Mouse (Mus musculus) heart, embryonic 11.5 days (tissue): Measurements from ENCODE around the gene Mettl18. TPM values are rescaled to one million over a fixed set of nuclear protein-coding genes. Genes with fewer than 3 reads are reported as not detected.
"Not testable (repeated sequence)": the region's sequence is repeated elsewhere in the genome, so short reads cannot be mapped to it uniquely, and the experiment has no call there.

Experiments used
- ATAC-seq: fragments of 200-750 bp; cut with Nextera tagmentation; replicated peaks from 2 replicates; pipeline ENCODE4 v1.8.0; 2017; ENCODE audit warnings: moderate library complexity; ENCODE audit not compliant: insufficient number of reproducible peaks, low FRiP score, low TSS enrichment
- H3K27ac ChIP-seq: fragments of 300-500 bp; sonication (generic); 2 replicates; pipeline ENCODE4 v1.5.1; 2014; ENCODE audit warnings: mild to moderate bottlenecking, low read depth, low read length
- H3K27me3 ChIP-seq: fragments of 300-500 bp; sonication (generic); 2 replicates; pipeline ENCODE4 v1.6.1; 2014; ENCODE audit warnings: mild to moderate bottlenecking, low read length, mixed read lengths; ENCODE audit not compliant: control insufficient read depth, insufficient read depth
- H3K36me3 ChIP-seq: fragments of 300-500 bp; sonication (generic); 2 replicates; pipeline ENCODE4 v1.6.1; 2014; ENCODE audit warnings: mild to moderate bottlenecking, low read length, moderate library complexity, mixed read lengths; ENCODE audit not compliant: control insufficient read depth, insufficient read depth
- H3K4me1 ChIP-seq: fragments of 300-500 bp; sonication (generic); 2 replicates; pipeline ENCODE4 v1.6.1; 2014; ENCODE audit warnings: low read length; ENCODE audit not compliant: control insufficient read depth, insufficient read depth
- H3K4me2 ChIP-seq: fragments of 300-500 bp; sonication (generic); 2 replicates; pipeline ENCODE4 v1.6.1; 2014; ENCODE audit warnings: mild to moderate bottlenecking, moderate library complexity
- H3K4me3 ChIP-seq: fragments of 300-500 bp; sonication (generic); 2 replicates; pipeline ENCODE4 v1.5.1; 2014; ENCODE audit warnings: low read depth, low read length
- H3K9ac ChIP-seq: fragments of 300-500 bp; sonication (generic); 2 replicates; pipeline ENCODE4 v1.6.1; 2014; ENCODE audit warnings: mild to moderate bottlenecking, low read depth, low read length, moderate library complexity
- H3K9me3 ChIP-seq: fragments of 300-500 bp; sonication (generic); replicated peaks from 2 replicates; pipeline ENCODE4 v1.6.1; 2016; ENCODE audit warnings: low read length; ENCODE audit not compliant: control insufficient read depth
- WGBS: fragments of 180-500 bp; shearing (Covaris S2); extraction: QIAGEN DNeasy Blood & Tissue Kit; methylation state at CpG from one replicate; pipeline ENCODE4 v1.1.7; 2014; ENCODE audit not compliant: insufficient replicate concordance; 5-methylcytosine and 5-hydroxymethylcytosine counted together
- polyA plus RNA-seq: library from polyadenylated mRNA; unstranded; fragments of >200 nt; fragmentation: Nextera tagmentation; extraction: Ambion mirVana; gene quantifications from 2 replicates; pipeline ENCODE4 v1.2.1, GENCODE M21; 2014

Gene Mettl18
- polyA plus RNA-seq, 1 experiment from 2014 or later = 8.3 TPM

- peaks cover 3% of the 10 kb centered on the region; the same call in 1 of the 2 replicates for H3K4me1 ChIP-seq
- H3K27ac ChIP-seq = peak overlapping the region; percentile 79; the same call in 1 of the 2 replicates
- peak overlapping the region; percentile 85 for H3K9ac ChIP-seq
- WGBS = 2% methylated on average over 38 of the region's 38 CpGs
- no peaks in the 10 kb centered on the region for H3K36me3 ChIP-seq
- H3K4me2 ChIP-seq = peak overlapping the region; percentile 83
- H3K4me3 ChIP-seq = peak overlapping the region; percentile 88
- H3K9me3 ChIP-seq = no peaks in the 10 kb centered on the region
- H3K27me3 ChIP-seq = no peaks in the 10 kb centered on the region
- ATAC-seq = peak; percentile 70
These were observed 442 bp upstream of the Mettl18 start for GRCm38 (mm10) chr1:163994173-163994720.

GRCm38 (mm10) chr1:163995609-163995913 is 872 bp downstream of the Mettl18 start:
- 84% methylated on average over 1 of the region's 2 CpGs for WGBS
- Histone ChIP-seq H3K4me1 (peaks cover 3% of the 10 kb centered on the region; the same call in 1 of the 2 replicates), H3K27ac (no peak overlapping the region), H3K4me2 (peak overlapping the region; percentile 83), H3K36me3 (no peaks in the 10 kb centered on the region), H3K27me3 (no peaks in the 10 kb centered on the region), H3K9me3 (no peaks in the 10 kb centered on the region), H3K4me3 (peak overlapping the region; percentile 88), H3K9ac (no peak overlapping the region)
- no peak for ATAC-seq

- Histone ChIP-seq H3K4me1 (no peaks in the 10 kb centered on the region), H3K27ac (no peak overlapping the region), H3K9me3 (no peaks in the 10 kb centered on the region), H3K4me3 (no peak overlapping the region), H3K36me3 (no peaks in the 10 kb centered on the region), H3K27me3 (no peaks in the 10 kb centered on the region), H3K4me2 (no peak overlapping the region), H3K9ac (no peak overlapping the region)
- no peak for ATAC-seq
- 57% methylated on average over 6 of the region's 6 CpGs for WGBS
These were observed 7.3 kb downstream of the Mettl18 start for GRCm38 (mm10) chr1:164001831-164002452.

GRCm38 (mm10) chr1:164004311-164004710 is 9.6 kb downstream of the Mettl18 start:
- WGBS = 64% methylated on average over 3 of the region's 3 CpGs
- H3K4me3 ChIP-seq = no peak overlapping the region
- no peaks in the 10 kb centered on the region for H3K36me3 ChIP-seq
- no peaks in the 10 kb centered on the region for H3K9me3 ChIP-seq
- no peaks in the 10 kb centered on the region for H3K27me3 ChIP-seq
- H3K27ac ChIP-seq = no peak overlapping the region
- H3K4me2 ChIP-seq = no peak overlapping the region
- H3K9ac ChIP-seq = no peak overlapping the region
- ATAC-seq = no peak
- H3K4me1 ChIP-seq = no peaks in the 10 kb centered on the region

GRCm38 (mm10) chr1:164009235-164009634 is 14.5 kb downstream of the Mettl18 start:
- H3K4me1 ChIP-seq = no peaks in the 10 kb centered on the region
- H3K4me2 ChIP-seq = no peak overlapping the region
- ATAC-seq = no peak
- WGBS = 39% methylated on average over 2 of the region's 2 CpGs
- no peak overlapping the region for H3K27ac ChIP-seq
- no peaks in the 10 kb centered on the region for H3K27me3 ChIP-seq
- no peaks in the 10 kb centered on the region for H3K36me3 ChIP-seq
- H3K4me3 ChIP-seq = no peak overlapping the region
- no peak overlapping the region for H3K9ac ChIP-seq
- H3K9me3 ChIP-seq = no peaks in the 10 kb centered on the region

GRCm38 (mm10) chr1:164014616-164015015 is 19.9 kb downstream of the Mettl18 start:
- Histone ChIP-seq H3K36me3 (no peaks in the 10 kb centered on the region), H3K4me3 (no peak overlapping the region), H3K9me3 (no peaks in the 10 kb centered on the region), H3K4me2 (no peak overlapping the region), H3K27me3 (no peaks in the 10 kb centered on the region), H3K9ac (no peak overlapping the region), H3K4me1 (no peaks in the 10 kb centered on the region), H3K27ac (no peak overlapping the region)
- 63% methylated on average over 1 of the region's 1 CpGs for WGBS
- no peak for ATAC-seq

DNA sequence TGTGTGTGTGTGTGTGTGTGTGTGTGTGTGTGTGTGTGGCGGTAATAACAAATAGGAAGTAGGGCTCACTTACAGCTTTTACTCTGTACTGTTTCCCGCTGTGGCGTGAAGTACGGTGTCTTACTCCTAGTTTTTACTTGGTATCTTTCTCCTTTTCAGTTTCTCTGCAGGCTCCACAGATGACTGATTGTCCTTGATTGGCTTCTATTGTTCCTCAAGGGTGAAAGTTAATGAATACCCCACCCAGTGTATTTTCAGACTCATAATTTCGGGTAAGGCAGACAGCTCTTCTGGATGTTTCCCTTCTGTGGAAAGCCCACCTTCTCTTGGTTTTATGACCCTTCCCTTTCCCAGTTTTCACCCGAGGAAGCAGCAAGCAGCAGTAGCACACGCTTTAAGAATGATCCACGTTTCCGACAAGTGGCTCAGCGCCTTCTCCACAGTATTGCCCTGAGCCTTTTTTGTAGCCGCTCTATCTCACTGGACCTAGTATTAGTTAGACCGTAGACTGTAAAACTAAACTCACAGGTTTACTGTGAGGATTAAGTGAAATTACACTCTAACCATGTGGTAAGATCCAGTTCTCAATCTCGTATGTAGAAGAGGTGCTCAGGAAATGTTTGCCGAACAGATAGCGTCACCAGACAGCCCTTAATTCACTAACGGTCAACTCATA is 23.7 kb downstream of the Mettl18 start:
- Histone ChIP-seq H3K4me3 (no peak overlapping the region), H3K9me3 (no peaks in the 10 kb centered on the region), H3K27me3 (no peaks in the 10 kb centered on the region), H3K36me3 (no peaks in the 10 kb centered on the region), H3K27ac (no peak overlapping the region), H3K4me1 (no peaks in the 10 kb centered on the region), H3K9ac (no peak overlapping the region), H3K4me2 (no peak overlapping the region)
- 87% methylated on average over 16 of the region's 16 CpGs for WGBS
- ATAC-seq = no peak

GRCm38 (mm10) chr1:164019789-164020188 is 25.1 kb downstream of the Mettl18 start:
- no peak overlapping the region for H3K4me2 ChIP-seq
- H3K36me3 ChIP-seq = no peaks in the 10 kb centered on the region
- H3K4me3 ChIP-seq = no peak overlapping the region
- no peak overlapping the region for H3K9ac ChIP-seq
- H3K9me3 ChIP-seq = no peaks in the 10 kb centered on the region
- H3K27ac ChIP-seq = no peak overlapping the region
- no peak for ATAC-seq
- no peaks in the 10 kb centered on the region for H3K4me1 ChIP-seq
- H3K27me3 ChIP-seq = no peaks in the 10 kb centered on the region
- 55% methylated on average over 6 of the region's 6 CpGs for WGBS

DNA sequence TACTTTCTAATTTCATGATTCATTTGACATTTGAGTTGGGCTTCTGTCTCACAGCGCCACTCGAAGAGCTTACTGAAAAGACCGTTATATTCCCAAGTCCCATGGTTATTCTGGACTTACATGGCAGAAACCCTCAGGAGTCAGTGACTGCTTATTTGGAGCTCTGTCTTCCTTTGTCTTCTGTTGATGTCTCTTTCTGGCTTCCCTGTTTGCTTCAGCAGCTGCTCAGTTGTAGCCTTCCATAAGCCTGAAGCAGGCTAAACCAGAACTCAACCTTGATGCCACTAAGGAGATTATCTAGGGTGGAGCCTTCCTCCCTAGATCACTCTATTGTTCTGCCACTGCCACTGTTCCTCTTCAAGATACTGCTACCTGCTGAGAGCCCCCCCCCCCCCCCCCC is 26.1 kb downstream of the Mettl18 start:
- H3K27ac ChIP-seq, H3K9ac ChIP-seq: not testable (repeated sequence)
- whole genome bisulfite sequencing = 81% methylated on average over 3 of the region's 3 CpGs

More for the DNA sequence above, 26.1 kb downstream of the Mettl18 start:
- H3K4me3 ChIP-seq, ATAC-seq, H3K9me3 ChIP-seq, H3K36me3 ChIP-seq, H3K4me1 ChIP-seq, H3K4me2 ChIP-seq, H3K27me3 ChIP-seq: not testable (repeated sequence)
